Mouse (Mus musculus) left cerebral cortex, postnatal 36 days (tissue): ENCODE measurements around the gene Ankrd36. TPM values are rescaled to one million over a fixed set of nuclear protein-coding genes. Genes with fewer than 3 reads are reported as not detected.
"Not testable (repeated sequence)": the region's sequence is repeated elsewhere in the genome, so short reads cannot be mapped to it uniquely, and the experiment has no call there.

Experiments used
- DNase-seq, 2 experiments: peaks; one replicate each; pipeline ENCODE4 v3.0.0; 2021 to 2022; ENCODE audit warnings: low spot score in 2 of 2, mixed read lengths in 1 of 2
- intact Hi-C: fragments of 180-260 bp; cut with DNase I; formaldehyde crosslinking; loops from one replicate; pipeline ENCODE4 v1.15.1; 2025
- total RNA-seq, 2 experiments: library from RNA; stranded (reverse); gene quantifications; 2 replicates each; pipeline ENCODE4 v1.2.3; 2021

Ankrd36 gene
- total RNA-seq, 2 experiments from 2014 or later = not detected

DNA sequence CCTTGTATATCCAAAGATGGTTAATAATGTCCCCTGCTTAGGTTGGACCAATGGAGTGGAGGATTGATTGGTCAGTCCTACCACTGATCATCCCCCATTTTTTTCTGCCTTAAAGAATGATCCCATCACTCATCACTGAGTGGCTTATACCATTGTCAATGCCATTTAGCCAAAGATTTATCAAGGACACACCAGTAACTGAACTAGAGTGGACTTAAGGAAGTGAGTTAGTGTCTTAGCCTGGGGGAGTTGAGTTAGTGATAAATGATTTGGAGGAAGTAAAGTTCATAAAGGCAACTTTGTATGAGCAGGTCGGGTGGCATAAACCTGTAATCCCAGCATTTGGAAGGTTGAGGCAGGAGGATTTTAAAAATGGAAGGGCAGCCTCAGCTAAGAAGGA is 26.2 kb upstream of the Ankrd36 start:
- intact Hi-C loops = loop anchor here (2.0 kb wide), 1 partner anchor 22 kb away; the partner anchor contains the start of gene Xbp1
- DNase-seq = no peak

DNA sequence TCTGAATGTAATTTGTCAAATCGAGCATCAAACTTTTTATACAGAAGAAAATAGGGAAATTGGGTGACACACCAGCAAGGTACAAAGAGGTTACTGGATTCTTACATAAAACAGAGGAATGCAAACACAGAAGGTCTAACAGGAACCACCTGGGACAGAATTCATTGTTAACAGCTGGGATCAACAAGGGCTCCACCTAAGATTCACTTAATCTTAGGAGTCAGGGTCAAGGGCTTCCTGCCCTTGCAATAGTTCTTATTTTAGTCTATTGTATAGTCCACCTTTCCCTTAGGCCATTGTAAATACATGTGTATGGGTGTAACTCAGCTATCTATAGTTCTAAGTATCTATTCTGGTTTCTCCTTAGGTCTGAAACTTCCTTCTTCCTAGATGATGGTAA is 24.8 kb upstream of the Ankrd36 start:
- intact Hi-C loops, DNase-seq: not testable (repeated sequence)

DNA sequence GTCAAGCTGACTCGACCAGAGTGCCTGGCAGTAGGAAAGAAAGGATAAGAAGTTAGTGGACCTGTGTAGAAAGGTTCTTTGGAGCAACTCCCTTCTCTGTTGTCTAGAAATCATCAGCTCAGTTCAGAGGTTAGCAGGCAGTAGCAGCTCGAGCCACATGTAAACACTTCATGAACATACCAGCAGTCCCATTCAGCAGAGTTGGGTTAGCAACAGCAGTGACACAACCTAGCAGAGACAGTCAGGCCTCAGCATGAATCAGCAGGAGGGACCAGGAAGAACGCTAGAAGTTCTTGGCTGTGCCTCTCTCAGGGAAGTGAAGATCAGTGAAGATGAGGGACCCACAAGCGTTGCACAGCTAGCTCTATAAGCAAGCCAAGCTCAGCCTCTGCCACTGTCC is 24.0 kb upstream of the Ankrd36 start:
- intact Hi-C loops = no loop called here
- DNase-seq = no peak

- intact Hi-C loops = no loop called here
- DNase-seq = no peak
Measured at GRCm38 (mm10) chr11:5546693-5547092, 22.8 kb upstream of the Ankrd36 start.

GRCm38 (mm10) chr11:5551430-5551829 is 18.1 kb upstream of the Ankrd36 start:
- intact Hi-C loops = no loop called here

GRCm38 (mm10) chr11:5551931-5552330 is 17.6 kb upstream of the Ankrd36 start:
- intact Hi-C loops = no loop called here
- no peak for DNase-seq

More at GRCm38 (mm10) chr11:5551430-5551829, 18.1 kb upstream of the Ankrd36 start:
- no peak for DNase-seq

- DNase-seq = no peak
- intact Hi-C loops = no loop called here
Measured at GRCm38 (mm10) chr11:5560273-5560672, 9.2 kb upstream of the Ankrd36 start.

DNA sequence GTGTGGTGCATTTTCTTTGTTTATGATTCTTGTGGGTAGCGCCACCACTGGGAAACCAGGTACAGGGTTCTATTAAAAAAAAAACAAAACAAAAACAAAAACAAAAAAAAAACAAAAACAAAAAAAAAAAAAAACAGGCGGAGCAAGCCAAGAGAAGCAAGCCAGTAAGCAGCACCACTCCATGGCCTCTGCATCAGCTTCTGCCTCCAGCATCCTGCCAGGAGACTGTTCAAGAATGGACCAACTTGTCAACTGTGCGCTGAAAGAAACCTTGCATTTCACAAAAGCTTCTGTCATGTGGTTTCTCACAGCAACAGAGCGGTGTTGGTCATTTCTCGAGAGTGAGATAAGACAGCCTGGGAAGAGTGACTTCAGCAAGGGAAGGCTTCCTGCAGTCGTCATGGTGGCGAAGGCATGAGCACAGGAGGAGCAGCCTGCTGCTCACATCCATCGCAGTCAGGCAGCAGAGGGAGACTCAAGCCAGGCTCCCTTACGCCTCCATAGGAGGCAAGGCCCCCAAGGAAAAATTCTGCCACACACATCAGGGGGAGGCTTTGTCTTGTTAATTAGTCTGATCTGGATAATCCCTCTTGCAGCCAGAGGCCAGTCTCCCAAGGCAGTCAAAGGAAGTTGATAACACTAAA is 6.7 kb upstream of the Ankrd36 start:
- DNase-seq = no peak
- intact Hi-C loops = no loop called here

GRCm38 (mm10) chr11:5563898-5564297 is 5.6 kb upstream of the Ankrd36 start:
- no peak for DNase-seq
- intact Hi-C loops = no loop called here

- no peak for DNase-seq
- intact Hi-C loops = no loop called here
Measured at GRCm38 (mm10) chr11:5565596-5565995, 3.9 kb upstream of the Ankrd36 start.

- no peak for DNase-seq
- intact Hi-C loops = no loop called here
Measured at GRCm38 (mm10) chr11:5566506-5566905, 3.0 kb upstream of the Ankrd36 start.

DNA sequence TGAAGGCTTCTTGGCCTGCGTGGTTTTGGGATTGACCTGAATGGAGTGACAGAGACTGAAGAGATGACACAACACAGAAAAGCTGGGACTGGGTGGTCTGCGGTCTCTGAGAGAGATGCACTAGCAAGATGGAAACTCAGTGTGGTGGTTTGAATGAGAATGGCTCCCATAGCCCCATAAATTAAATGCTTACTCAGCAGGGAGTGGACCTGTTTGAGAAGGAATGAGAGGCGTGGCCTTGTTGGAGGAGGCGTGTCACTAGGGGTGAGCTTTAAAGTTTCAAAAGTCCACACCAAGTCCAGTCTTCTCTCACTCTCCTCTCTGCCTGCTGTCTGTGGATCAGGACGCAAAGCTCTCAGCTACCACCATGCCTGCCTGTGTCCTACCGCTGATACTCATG is 1.8 kb upstream of the Ankrd36 start:
- intact Hi-C loops = no loop called here
- no peak for DNase-seq

- DNase-seq = no peak
- intact Hi-C loops = no loop called here
Measured at GRCm38 (mm10) chr11:5568082-5568481, 1.4 kb upstream of the Ankrd36 start.

GRCm38 (mm10) chr11:5571856-5572255 is 2.4 kb downstream of the Ankrd36 start:
- no peak for DNase-seq

GRCm38 (mm10) chr11:5573821-5574220 is 4.3 kb downstream of the Ankrd36 start:
- DNase-seq = no peak
- intact Hi-C loops = no loop called here

More at GRCm38 (mm10) chr11:5571856-5572255, 2.4 kb downstream of the Ankrd36 start:
- intact Hi-C loops = no loop called here

- DNase-seq = no peak
- intact Hi-C loops = no loop called here
Measured at GRCm38 (mm10) chr11:5575046-5575445, 5.6 kb downstream of the Ankrd36 start.

DNA sequence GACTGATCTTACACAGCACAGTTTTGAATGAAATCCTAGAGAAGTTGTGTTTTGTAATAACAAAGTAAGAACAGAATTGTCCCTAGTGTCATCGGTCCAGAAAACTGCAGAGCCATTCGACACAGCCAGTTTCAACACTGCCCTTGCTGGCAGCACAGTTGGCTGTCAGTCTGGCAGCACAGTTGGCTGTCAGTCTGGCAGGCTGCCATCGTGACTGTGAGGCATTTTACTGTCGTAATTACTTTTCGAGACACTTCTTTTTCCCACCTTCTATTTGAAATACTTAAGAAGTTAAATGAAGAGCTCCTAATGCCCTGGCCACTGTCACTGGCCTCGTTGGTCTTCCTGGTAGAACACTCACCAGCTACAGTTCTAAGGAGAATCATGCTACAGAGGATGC is 22.9 kb downstream of the Ankrd36 start:
- intact Hi-C loops = no loop called here
- DNase-seq = no peak

DNA sequence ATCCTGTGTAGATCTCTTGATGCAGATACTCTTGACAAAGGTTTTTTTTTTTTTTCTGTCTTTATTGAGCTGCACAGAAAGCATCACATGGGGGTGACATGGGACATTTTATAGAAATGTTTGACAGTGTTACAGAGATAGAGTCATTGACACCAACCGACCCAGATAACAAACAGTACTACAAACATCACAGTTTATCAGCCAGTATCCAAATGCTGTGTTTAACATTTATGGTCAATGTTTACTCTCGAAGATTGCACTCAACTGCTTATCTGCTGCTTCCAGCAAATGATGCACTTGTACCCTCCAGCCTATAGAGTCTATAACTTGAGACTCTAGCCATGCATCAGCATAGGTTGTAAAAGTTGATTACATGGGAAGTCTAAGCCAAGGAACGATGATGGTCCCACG is 25.9 kb downstream of the Ankrd36 start:
- intact Hi-C loops = no loop called here
- DNase-seq = no peak

DNA sequence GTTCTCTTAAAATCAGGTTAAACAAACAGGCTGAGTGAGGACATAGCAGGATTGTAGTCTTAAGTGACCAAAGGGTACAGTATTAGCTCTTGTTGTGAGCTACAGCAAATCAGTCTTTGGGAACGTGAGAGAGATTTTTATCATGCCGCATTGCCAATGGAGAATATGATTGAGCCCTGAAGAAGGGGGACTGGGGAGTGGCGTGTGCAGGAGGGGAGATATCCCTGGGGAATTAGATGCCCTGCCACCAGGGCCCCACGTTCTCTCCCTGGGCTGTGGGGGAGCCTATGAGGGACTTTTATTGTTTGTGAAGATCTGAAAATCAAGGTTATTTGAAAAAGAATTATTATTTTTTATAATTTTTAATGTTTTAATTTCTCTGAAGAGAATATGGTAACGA is 26.3 kb downstream of the Ankrd36 start:
- intact Hi-C loops = no loop called here

DNA sequence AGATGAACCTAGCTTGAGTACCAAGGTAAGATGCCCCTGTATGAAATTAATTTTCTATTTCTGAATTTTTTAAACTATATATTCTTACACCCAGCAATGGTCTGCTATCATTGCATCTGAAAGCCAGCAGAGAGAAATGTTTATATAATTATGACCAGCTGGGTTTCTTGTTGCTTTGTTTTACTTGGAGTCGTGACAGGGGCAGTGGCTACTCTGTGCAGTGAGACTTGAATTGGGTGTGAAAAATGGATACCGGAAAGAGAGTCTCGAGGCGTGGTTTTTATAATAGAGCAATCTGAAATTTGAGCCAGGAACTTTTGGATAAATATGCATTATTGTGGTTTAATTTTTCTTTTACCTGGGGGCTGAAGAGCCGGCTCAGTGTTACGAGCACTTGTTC is 27.3 kb downstream of the Ankrd36 start:
- intact Hi-C loops = no loop called here
- DNase-seq = no peak

More for the DNA sequence above, 26.3 kb downstream of the Ankrd36 start:
- DNase-seq = no peak

DNA sequence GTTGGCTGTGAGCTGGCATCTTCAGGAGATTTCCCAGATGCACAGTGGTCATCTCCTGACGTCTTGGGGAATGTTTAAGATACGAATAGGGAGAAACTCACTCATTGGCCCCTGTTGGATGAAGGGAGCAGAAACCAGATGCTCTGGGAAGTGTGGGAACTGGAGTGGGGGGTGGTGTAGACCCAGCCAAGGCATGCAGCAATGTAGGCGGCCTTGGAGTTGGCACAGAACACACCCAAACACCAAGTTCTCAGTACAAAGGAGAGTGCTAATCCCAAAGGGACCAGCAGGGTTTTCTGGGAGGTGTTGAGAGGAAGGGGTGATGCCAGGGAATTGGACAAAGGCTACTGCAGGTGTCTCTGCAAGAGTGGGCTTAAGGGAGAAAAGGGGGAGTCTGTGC is 35.9 kb downstream of the Ankrd36 start:
- intact Hi-C loops = loop anchor here (10.0 kb wide), 1 partner anchor 1699 kb away; no protein-coding TSS in a partner anchor
- DNase-seq = peak in 1 of 2 experiments; percentile 37

DNA sequence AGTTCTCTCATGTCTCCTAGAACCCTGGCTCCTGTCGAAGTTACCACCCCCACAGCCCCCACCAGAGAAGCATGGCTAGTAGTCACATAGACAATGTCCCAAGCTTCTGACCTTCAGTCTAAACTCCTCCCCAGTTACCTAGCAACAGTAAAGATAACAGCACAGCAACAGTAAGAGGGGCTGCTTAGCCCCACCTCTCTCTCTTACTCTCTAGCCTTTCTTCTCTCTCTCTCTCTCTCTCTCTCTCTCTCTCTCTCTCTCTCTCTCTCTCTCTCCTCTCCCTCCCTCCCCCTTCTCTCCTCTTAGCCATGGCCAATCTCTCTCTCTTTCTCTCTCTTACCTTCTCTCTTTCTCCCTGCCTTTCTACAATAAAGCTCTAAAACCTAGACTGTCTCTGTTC is 42.4 kb downstream of the Ankrd36 start:
- intact Hi-C loops, DNase-seq: not testable (repeated sequence)
